Mouse (Mus musculus) myocyte (in vitro differentiated cells): Measurements from ENCODE around the gene Rere. TPM values are rescaled to one million over a fixed set of nuclear protein-coding genes. Genes with fewer than 3 reads are reported as not detected.
A peak's percentile ranks its signal among the peaks of the same experiment; 100 is the strongest.
"Not testable (repeated sequence)": the region's sequence is repeated elsewhere in the genome, so short reads cannot be mapped to it uniquely, and the experiment has no call there.

Source experiments
- H3K27me3 ChIP-seq: one replicate; pipeline ENCODE4 v1.6.1; 2011; ENCODE audit not compliant: control insufficient read depth, insufficient read depth, insufficient read length
- H3K36me3 ChIP-seq: one replicate; pipeline ENCODE4 v1.6.1; 2011; ENCODE audit not compliant: control insufficient read depth, insufficient read depth
- H3K4me2 ChIP-seq: one replicate; pipeline ENCODE4 v1.6.1; 2011; ENCODE audit warnings: low read depth, control low read depth
- H3K4me3 ChIP-seq: one replicate; pipeline ENCODE4 v1.5.1; 2011; ENCODE audit warnings: mild to moderate bottlenecking, control low read depth, moderate library complexity
- H3K79me2 ChIP-seq: one replicate; pipeline ENCODE4 v1.6.1; 2011; ENCODE audit not compliant: control insufficient read depth, insufficient read depth
- H3ac ChIP-seq: one replicate; pipeline ENCODE4 v1.6.1; 2011; ENCODE audit not compliant: control insufficient read depth, insufficient read length
- CEBPB ChIP-seq: IDR thresholded peaks from 2 replicates; pipeline ENCODE4 v1.6.1; 2011; ENCODE audit warnings: mild to moderate bottlenecking, moderate library complexity; ENCODE audit not compliant: poor library complexity, insufficient read depth, severe bottlenecking
- E2F4 ChIP-seq: IDR thresholded peaks from one replicate; pipeline ENCODE4 v1.6.1; 2011; ENCODE audit warnings: mild to moderate bottlenecking, control low read depth, moderate library complexity; ENCODE audit not compliant: insufficient read depth
- MAX ChIP-seq: IDR thresholded peaks from one replicate; pipeline ENCODE4 v1.6.1; 2011; ENCODE audit warnings: low read depth, mild to moderate bottlenecking, control low read depth
- MYOD1 ChIP-seq, 3 experiments: IDR thresholded peaks; one replicate each; pipeline ENCODE4 v1.6.1; 2011; ENCODE audit warnings: control low read depth in 2 of 3, low read depth in 2 of 3, mild to moderate bottlenecking in 2 of 3, moderate library complexity in 1 of 3; ENCODE audit not compliant: insufficient read length in 2 of 3, control insufficient read depth in 1 of 3
- MYOG ChIP-seq, 3 experiments: IDR thresholded peaks; one replicate each; pipeline ENCODE4 v1.6.1; 2011; ENCODE audit warnings: control low read depth in 2 of 3, low read depth in 2 of 3, mild to moderate bottlenecking in 2 of 3; ENCODE audit not compliant: insufficient read length in 2 of 3, control insufficient read depth in 1 of 3, insufficient read depth in 1 of 3
- POLR2A ChIP-seq: IDR thresholded peaks from one replicate; pipeline ENCODE4 v1.6.1; 2011; ENCODE audit warnings: low read depth, mild to moderate bottlenecking, control low read depth, moderate library complexity; ENCODE audit not compliant: insufficient read length
- POLR2AphosphoS2 ChIP-seq: IDR thresholded peaks from one replicate; pipeline ENCODE4 v1.6.1; 2011; ENCODE audit warnings: low read depth, control low read depth; ENCODE audit not compliant: insufficient read length
- REST ChIP-seq: IDR thresholded peaks from one replicate; pipeline ENCODE4 v1.6.1; 2011; ENCODE audit warnings: mild to moderate bottlenecking, control low read depth, moderate library complexity; ENCODE audit not compliant: insufficient read depth, insufficient read length
- SRF ChIP-seq: IDR thresholded peaks from one replicate; pipeline ENCODE4 v1.6.1; 2011; ENCODE audit warnings: low read depth; ENCODE audit not compliant: control insufficient read depth, insufficient read length
- TCF12 ChIP-seq: IDR thresholded peaks from one replicate; pipeline ENCODE4 v1.6.1; 2011; ENCODE audit warnings: mild to moderate bottlenecking, control low read depth; ENCODE audit not compliant: poor library complexity, insufficient read depth, severe bottlenecking
- TCF3 ChIP-seq: IDR thresholded peaks from one replicate; pipeline ENCODE4 v1.6.1; 2011; ENCODE audit warnings: low read depth, control low read depth; ENCODE audit not compliant: insufficient read length
- USF1 ChIP-seq: IDR thresholded peaks from one replicate; pipeline ENCODE4 v1.6.1; 2011; ENCODE audit warnings: low read depth, mild to moderate bottlenecking, control low read depth, moderate library complexity
- polyA plus RNA-seq: library from polyadenylated mRNA; unstranded; fragments of >200 nt; fragmentation: generic; extraction: Trizol; gene quantifications from one replicate; pipeline ENCODE4 v1.2.1, GENCODE M21; 2012; ENCODE audit warnings: missing spikeins

The Rere gene
- polyA plus RNA-seq, 1 experiment, result 34.0 TPM

DNA sequence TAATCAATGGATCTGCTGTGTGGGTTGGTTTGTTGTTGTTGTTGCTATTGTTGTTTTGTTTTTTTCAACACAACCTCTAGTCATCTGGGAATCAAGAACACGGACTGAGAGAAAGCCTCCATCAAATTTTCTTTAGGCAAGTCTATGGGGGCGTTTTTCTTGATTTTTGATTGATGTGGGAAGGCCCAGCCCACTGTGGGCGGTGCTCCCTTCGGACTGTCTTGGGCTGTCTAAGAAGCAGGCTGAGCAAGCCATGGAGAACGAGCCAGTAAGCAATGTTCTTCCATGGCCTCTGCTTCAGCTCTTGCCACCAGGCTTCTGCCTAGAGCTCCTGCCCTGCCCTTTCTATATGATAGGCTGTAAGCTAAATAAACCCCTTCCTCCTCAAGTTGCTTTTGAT, 16.0 kb upstream of the Rere start:
- TF ChIP-seq TCF12, result no peak
- no peak for TF ChIP-seq TCF3
- no peak for TF ChIP-seq MYOG (IDR thresholded peaks at IDR 0.05; ENCODE audit: control insufficient read depth in 1 of 3, insufficient read depth in 1 of 3, insufficient read length in 2 of 3, low read depth in 2 of 3)
- H3K79me2 ChIP-seq, result no peaks in the 10 kb centered on the region
- no peak overlapping the region for H3K4me3 ChIP-seq
- H3K27me3 ChIP-seq, result no peaks in the 10 kb centered on the region
- H3K36me3 ChIP-seq, result no peaks in the 10 kb centered on the region
- H3ac ChIP-seq, result no peak overlapping the region
- peak overlapping the region; percentile 72 for H3K4me2 ChIP-seq

DNA sequence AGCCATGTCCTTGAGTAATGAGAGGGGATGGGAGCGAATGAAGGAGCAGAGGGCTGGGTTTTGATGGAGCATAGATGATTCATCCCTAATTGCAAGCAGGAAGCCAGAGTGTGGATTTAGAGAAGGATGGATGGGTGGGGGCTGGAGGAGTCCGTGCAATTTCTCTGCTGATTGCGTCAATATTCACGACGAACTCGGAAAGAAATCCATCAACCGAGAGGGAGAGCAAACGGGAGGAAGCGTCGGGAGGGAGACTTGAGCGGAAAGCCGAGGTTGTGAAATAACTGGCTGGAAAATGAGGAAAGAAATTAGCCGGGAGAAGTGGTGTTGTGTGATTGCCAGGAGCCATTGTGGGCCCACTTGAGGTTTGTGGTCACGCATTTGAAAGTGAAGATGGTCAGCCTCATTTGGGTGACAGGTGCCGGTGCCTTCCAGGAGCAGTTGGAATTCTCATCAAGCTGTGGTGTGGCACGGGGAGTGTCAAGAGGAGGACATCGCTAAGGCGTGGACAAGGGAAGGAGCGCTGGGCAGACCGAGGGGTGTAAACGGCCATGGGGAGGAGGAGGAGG, 14.7 kb upstream of the Rere start:
- Histone ChIP-seq H3K79me2 (no peaks in the 10 kb centered on the region), H3ac (no peak overlapping the region)
- no peak for TF ChIP-seq POLR2A
- peak; percentile 67 to 96 (median 84) for TF ChIP-seq MYOG (IDR thresholded peaks at IDR 0.05; ENCODE audit: control insufficient read depth in 1 of 3, insufficient read depth in 1 of 3, insufficient read length in 2 of 3, low read depth in 2 of 3)
- TF ChIP-seq SRF, result no peak
- TF ChIP-seq CEBPB, result peak; percentile 97
- no peak for TF ChIP-seq USF1
- TF ChIP-seq REST, result no peak
- TF ChIP-seq TCF3, result peak; percentile 58
- peak; percentile 69 for TF ChIP-seq TCF12
- TF ChIP-seq E2F4, result no peak
- TF ChIP-seq POLR2AphosphoS2, result peak; percentile 31
- peak in 2 of 3 experiments; percentile 92 for TF ChIP-seq MYOD1 (IDR thresholded peaks at IDR 0.05; ENCODE audit: control insufficient read depth in 1 of 3, insufficient read length in 2 of 3, low read depth in 2 of 3)
- TF ChIP-seq MAX, result no peak

DNA sequence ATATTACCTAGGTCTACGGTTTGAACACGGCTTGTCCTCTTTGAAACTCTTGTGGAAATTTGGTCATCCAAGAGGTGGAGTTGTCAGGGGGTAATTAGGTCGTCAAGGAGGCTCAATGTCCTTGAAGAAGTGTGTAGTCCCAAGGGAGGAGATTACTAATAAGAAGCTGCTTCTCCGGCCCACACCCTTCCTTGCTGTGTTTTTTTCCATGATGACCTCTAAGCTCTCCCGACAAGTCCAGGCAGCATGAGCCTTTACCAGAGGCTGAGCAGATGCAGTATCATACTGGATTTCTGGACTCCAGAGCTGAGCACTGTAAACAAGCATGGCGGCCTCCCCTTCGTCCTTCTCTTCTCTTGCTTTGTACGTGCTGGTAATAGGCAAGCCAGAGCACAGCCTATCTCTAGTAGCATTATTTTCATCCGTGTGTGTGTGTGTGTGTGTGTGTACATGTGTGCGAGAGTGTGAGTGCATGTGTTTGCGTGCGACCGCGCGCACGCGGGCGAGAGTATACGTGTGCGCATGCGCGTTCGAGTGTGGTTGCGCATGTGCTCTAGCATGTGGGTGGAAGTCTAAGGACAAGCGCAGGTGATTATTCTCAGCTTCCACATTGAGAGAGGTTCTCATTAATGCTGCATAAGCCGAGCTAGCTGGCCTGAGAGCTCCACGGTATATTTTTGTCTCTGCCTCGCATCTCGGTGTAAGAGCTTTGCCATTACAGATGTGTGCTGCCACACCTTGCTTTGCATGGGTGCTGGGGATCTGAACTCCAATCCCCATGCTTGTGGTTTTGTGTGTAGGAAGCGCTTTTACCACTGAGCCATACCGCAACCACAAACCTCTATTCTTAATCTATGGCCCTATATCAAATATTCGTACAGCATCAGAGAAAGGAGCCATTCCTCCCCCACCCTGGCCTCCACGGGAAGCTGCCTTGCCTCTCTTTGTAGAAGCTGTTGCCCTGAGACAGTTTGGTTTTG, 12.5 kb upstream of the Rere start:
- H3K4me2 ChIP-seq, result peak overlapping the region; percentile 49

More for the DNA sequence above, 14.7 kb upstream of the Rere start:
- no peaks in the 10 kb centered on the region for H3K27me3 ChIP-seq
- H3K36me3 ChIP-seq, result no peaks in the 10 kb centered on the region
- peak overlapping the region; percentile 24 for H3K4me3 ChIP-seq
- peak overlapping the region; percentile 72 for H3K4me2 ChIP-seq

DNA sequence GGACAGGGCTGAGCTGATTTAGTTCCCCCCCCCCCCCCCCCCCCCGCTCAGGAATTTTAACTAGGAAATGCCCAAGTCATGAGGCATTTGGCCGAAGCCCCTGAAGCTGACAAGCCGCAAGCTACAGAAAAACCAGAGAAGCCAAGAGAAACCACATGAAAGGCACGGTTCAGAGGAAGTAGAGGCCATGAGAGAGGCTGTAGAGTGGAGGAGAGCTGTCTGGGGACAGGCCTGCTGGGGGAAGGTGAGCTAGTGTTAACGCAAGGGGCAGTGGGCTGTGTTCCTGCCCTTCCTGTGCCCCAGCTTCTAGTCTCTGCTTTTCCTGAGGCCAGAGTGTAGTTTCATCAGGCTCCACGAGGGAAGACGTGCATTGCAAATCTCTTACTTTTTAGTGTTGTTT, 11.8 kb upstream of the Rere start:
- Histone ChIP-seq H3K79me2 (no peaks in the 10 kb centered on the region), H3K36me3 (no peaks in the 10 kb centered on the region), H3K4me3 (no peak overlapping the region), H3ac (no peak overlapping the region), H3K27me3 (no peaks in the 10 kb centered on the region), H3K4me2 (peak overlapping the region; percentile 49)
- TF ChIP-seq REST, result no peak
- TF ChIP-seq TCF12, result no peak
- TF ChIP-seq MYOD1 (IDR thresholded peaks at IDR 0.05; ENCODE audit: control insufficient read depth in 1 of 3, insufficient read length in 2 of 3, low read depth in 2 of 3), result peak in 1 of 3 experiments; percentile 25
- no peak for TF ChIP-seq POLR2A
- TF ChIP-seq TCF3, result no peak

More for the DNA sequence above, 12.5 kb upstream of the Rere start:
- Histone ChIP-seq H3K27me3 (no peaks in the 10 kb centered on the region), H3K4me3 (no peak overlapping the region), H3K79me2 (no peaks in the 10 kb centered on the region), H3K36me3 (no peaks in the 10 kb centered on the region), H3ac (no peak overlapping the region)
- TF ChIP-seq SRF (no peak), POLR2AphosphoS2 (no peak), TCF12 (no peak), CEBPB (no peak), MAX (no peak), REST (no peak), TCF3 (no peak), MYOG (IDR thresholded peaks at IDR 0.05; ENCODE audit: control insufficient read depth in 1 of 3, insufficient read depth in 1 of 3, insufficient read length in 2 of 3, low read depth in 2 of 3) (no peak), POLR2A (no peak)

DNA sequence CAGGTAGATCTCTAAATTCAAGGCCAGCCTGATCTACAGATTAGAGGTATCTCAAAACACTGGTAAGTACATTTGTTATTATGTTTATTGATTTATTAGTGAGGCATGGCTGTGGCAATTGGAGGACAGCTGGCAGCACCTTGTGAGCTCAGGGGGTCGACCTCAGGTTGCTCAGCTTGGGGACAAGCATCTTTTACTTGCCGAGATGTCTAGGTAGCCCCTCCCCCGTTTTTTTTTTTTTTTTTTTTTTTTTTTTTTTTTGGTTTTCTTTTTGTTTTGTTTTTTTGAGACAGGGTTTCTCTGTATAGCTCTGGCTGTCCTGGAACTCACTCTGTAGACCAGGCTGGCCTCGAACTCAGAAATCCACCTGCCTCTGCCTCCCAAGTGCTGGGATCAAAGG, 10.7 kb upstream of the Rere start:
- H3K4me2 ChIP-seq, H3K27me3 ChIP-seq, H3K79me2 ChIP-seq, H3K4me3 ChIP-seq, H3K36me3 ChIP-seq, H3ac ChIP-seq: not testable (repeated sequence)
